Mouse (Mus musculus) heart, postnatal 10 days (tissue): Measurements from ENCODE around the gene Eya2. TPM values are rescaled to one million over a fixed set of nuclear protein-coding genes. Genes with fewer than 3 reads are reported as not detected.
"Not testable (repeated sequence)": the region's sequence is repeated elsewhere in the genome, so short reads cannot be mapped to it uniquely, and the experiment has no call there.

ENCODE experiments used
- DNase-seq, 2 experiments: peaks; one replicate each; pipeline ENCODE4 v3.0.0; 2021
- intact Hi-C: fragments of 180-260 bp; cut with DNase I; formaldehyde crosslinking; loops from one replicate; pipeline ENCODE4 v1.15.1; 2025
- total RNA-seq, 2 experiments: library from RNA; stranded (reverse); gene quantifications; 2 replicates each; pipeline ENCODE4 v1.2.3; 2021

Gene Eya2
- total RNA-seq, 2 experiments from 2014 or later, result 2.7 to 3.3 TPM

- no peak for DNase-seq
- intact Hi-C loops, result no loop called here
These were observed 157.9 kb downstream of the Eya2 start for GRCm38 (mm10) chr2:165752704-165753103.

- intact Hi-C loops, result no loop called here
- DNase-seq, result no peak
These were observed 163.0 kb downstream of the Eya2 start for GRCm38 (mm10) chr2:165757799-165758198.

GRCm38 (mm10) chr2:165758534-165758933 is 163.7 kb downstream of the Eya2 start:
- intact Hi-C loops, result no loop called here
- DNase-seq, result peak; percentile 38 to 47

- intact Hi-C loops, result no loop called here
- no peak for DNase-seq
These were observed 164.7 kb downstream of the Eya2 start for GRCm38 (mm10) chr2:165759421-165759985.

- intact Hi-C loops, result no loop called here
- no peak for DNase-seq
These were observed 174.1 kb downstream of the Eya2 start for GRCm38 (mm10) chr2:165768805-165769358.

GRCm38 (mm10) chr2:165769375-165769948 is 174.6 kb downstream of the Eya2 start:
- intact Hi-C loops, result no loop called here
- no peak for DNase-seq

GRCm38 (mm10) chr2:165778927-165779326 is 184.1 kb downstream of the Eya2 start:
- intact Hi-C loops, result loop anchor here (2.0 kb wide), 1 partner anchor 136 kb away; no protein-coding TSS in a partner anchor
- peak; percentile 85 to 89 for DNase-seq

GRCm38 (mm10) chr2:165782324-165782723 is 187.5 kb downstream of the Eya2 start:
- intact Hi-C loops, result loop anchor here (5.0 to 10.0 kb wide), 2 partner anchors 265 to 782 kb away; no protein-coding TSS in a partner anchor
- DNase-seq, result peak; percentile 83 to 91

- intact Hi-C loops, result loop anchor here (10.0 kb wide), 1 partner anchor 779 kb away; no protein-coding TSS in a partner anchor
- no peak for DNase-seq
These were observed 190.6 kb downstream of the Eya2 start for GRCm38 (mm10) chr2:165785312-165786036.

- no peak for DNase-seq
- intact Hi-C loops, result loop anchor here (10.0 kb wide), 1 partner anchor 778 kb away; no protein-coding TSS in a partner anchor
These were observed 191.6 kb downstream of the Eya2 start for GRCm38 (mm10) chr2:165786467-165786866.

- intact Hi-C loops, result loop anchor here (10.0 kb wide), 1 partner anchor 777 kb away; no protein-coding TSS in a partner anchor
- peak; percentile 90 to 93 for DNase-seq
These were observed 193.2 kb downstream of the Eya2 start for GRCm38 (mm10) chr2:165788005-165788404.

GRCm38 (mm10) chr2:165788796-165789195 is 194.0 kb downstream of the Eya2 start:
- DNase-seq, result no peak
- intact Hi-C loops, result loop anchor here (10.0 kb wide), 1 partner anchor 776 kb away; no protein-coding TSS in a partner anchor

- intact Hi-C loops, result loop anchor here (10.0 kb wide), 1 partner anchor 775 kb away; no protein-coding TSS in a partner anchor
- no peak for DNase-seq
These were observed 194.8 kb downstream of the Eya2 start for GRCm38 (mm10) chr2:165789667-165790066.

- intact Hi-C loops, result no loop called here
- DNase-seq, result no peak
These were observed 196.2 kb downstream of the Eya2 start for GRCm38 (mm10) chr2:165791026-165791425.

- intact Hi-C loops, result no loop called here
- peak; percentile 59 to 76 for DNase-seq
These were observed 196.8 kb downstream of the Eya2 start for GRCm38 (mm10) chr2:165791657-165792056.

GRCm38 (mm10) chr2:165792431-165793282 is 197.8 kb downstream of the Eya2 start:
- no peak for DNase-seq
- intact Hi-C loops, result no loop called here

GRCm38 (mm10) chr2:165793283-165793638 is 198.4 kb downstream of the Eya2 start:
- no peak for DNase-seq
- intact Hi-C loops, result no loop called here

GRCm38 (mm10) chr2:165797876-165798275 is 203.0 kb downstream of the Eya2 start:
- intact Hi-C loops, result no loop called here
- no peak for DNase-seq

- DNase-seq, intact Hi-C loops: not testable (repeated sequence)
These were observed 205.3 kb downstream of the Eya2 start for GRCm38 (mm10) chr2:165800174-165800573.
